Mouse (Mus musculus) bone marrow macrophage, adult 2 months (primary cell): ENCODE measurements around the gene Art4.

Experiments used
- CTCF ChIP-seq: IDR thresholded peaks from 2 replicates; pipeline ENCODE4 v1.5.1; 2012; ENCODE audit warnings: low read depth, mild to moderate bottlenecking, low read length, moderate library complexity
- POLR2A ChIP-seq: IDR thresholded peaks from 2 replicates; pipeline ENCODE4 v1.6.1; 2012; ENCODE audit warnings: mild to moderate bottlenecking, low read depth, low read length, borderline replicate concordance

GRCm38 (mm10) chr6:136817549-136817948 lies 40.0 kb downstream of the Art4 start:
- TF ChIP-seq POLR2A (no peak), CTCF (no peak)
